Mouse (Mus musculus) neural tube, embryonic 15.5 days (tissue): ENCODE measurements at regions not wholly inside any gene's neighbourhood (a gene's known extent, or its start where the extent isn't known, plus 50 kb on each side); places are given as distances from the start of the nearest gene placed in this dataset.

Experiments used
- ATAC-seq: fragments of 200-750 bp; cut with Nextera tagmentation; 2 replicates; pipeline ENCODE4 v1.8.0; 2017; ENCODE audit warnings: mild to moderate bottlenecking, moderate TSS enrichment, moderate library complexity; ENCODE audit not compliant: low FRiP score
- H3K27ac ChIP-seq: fragments of 300-500 bp; sonication (generic); replicated peaks from 2 replicates; pipeline ENCODE4 v1.5.1; 2015; ENCODE audit warnings: mild to moderate bottlenecking, inconsistent platforms
- H3K27me3 ChIP-seq: fragments of 300-500 bp; sonication (generic); replicated peaks from 2 replicates; pipeline ENCODE4 v1.6.1; 2015; ENCODE audit warnings: inconsistent platforms
- H3K36me3 ChIP-seq: fragments of 300-500 bp; sonication (generic); 2 replicates; pipeline ENCODE4 v1.6.1; 2015; ENCODE audit warnings: inconsistent platforms
- H3K4me1 ChIP-seq: fragments of 300-500 bp; sonication (generic); 2 replicates; pipeline ENCODE4 v1.6.1; 2015; ENCODE audit warnings: inconsistent platforms
- H3K4me2 ChIP-seq: fragments of 300-500 bp; sonication (generic); 2 replicates; pipeline ENCODE4 v1.6.1; 2015; ENCODE audit warnings: inconsistent platforms, mild to moderate bottlenecking, moderate library complexity
- H3K4me3 ChIP-seq: fragments of 300-500 bp; sonication (generic); replicated peaks from 2 replicates; pipeline ENCODE4 v1.5.1; 2015; ENCODE audit warnings: mild to moderate bottlenecking, inconsistent platforms
- H3K9ac ChIP-seq: fragments of 300-500 bp; sonication (generic); replicated peaks from 2 replicates; pipeline ENCODE4 v1.6.1; 2015; ENCODE audit warnings: mild to moderate bottlenecking, inconsistent platforms
- H3K9me3 ChIP-seq: fragments of 300-500 bp; sonication (generic); replicated peaks from 2 replicates; pipeline ENCODE4 v1.6.1; 2016; ENCODE audit warnings: inconsistent platforms
- WGBS: fragments of 180-500 bp; shearing (Covaris S2); methylation state at CpG from one replicate; pipeline ENCODE4 v1.1.7; 2015; ENCODE audit warnings: mixed read lengths; 5-methylcytosine and 5-hydroxymethylcytosine counted together

GRCm38 (mm10) chr7:69326311-69326710 is 577.3 kb upstream of the Arrdc4 start:
- Histone ChIP-seq H3K4me3 (no peak overlapping the region), H3K4me2 (no peak overlapping the region), H3K9me3 (no peaks in the 10 kb centered on the region), H3K27ac (no peak overlapping the region), H3K27me3 (no peaks in the 10 kb centered on the region), H3K9ac (no peak overlapping the region), H3K36me3 (no peaks in the 10 kb centered on the region), H3K4me1 (no peaks in the 10 kb centered on the region)
- no peak for ATAC-seq
- 62% methylated on average over 2 of the region's 2 CpGs for WGBS

GRCm38 (mm10) chr7:69277056-69277705 is 528.1 kb upstream of the Arrdc4 start:
- no peak overlapping the region for H3K4me3 ChIP-seq
- H3K9me3 ChIP-seq: no peaks in the 10 kb centered on the region
- no peaks in the 10 kb centered on the region for H3K27me3 ChIP-seq
- H3K27ac ChIP-seq: no peak overlapping the region
- ATAC-seq: no peak
- 41% methylated on average over 4 of the region's 4 CpGs for WGBS
- H3K9ac ChIP-seq: no peak overlapping the region
- H3K4me2 ChIP-seq: no peak overlapping the region
- H3K4me1 ChIP-seq: no peaks in the 10 kb centered on the region
- H3K36me3 ChIP-seq: no peaks in the 10 kb centered on the region

GRCm38 (mm10) chr7:69276376-69277055 is 527.5 kb upstream of the Arrdc4 start:
- H3K36me3 ChIP-seq: no peaks in the 10 kb centered on the region
- no peaks in the 10 kb centered on the region for H3K4me1 ChIP-seq
- no peak for ATAC-seq
- no peaks in the 10 kb centered on the region for H3K9me3 ChIP-seq
- no peak overlapping the region for H3K4me3 ChIP-seq
- H3K4me2 ChIP-seq: no peak overlapping the region
- H3K27ac ChIP-seq: no peak overlapping the region
- no peaks in the 10 kb centered on the region for H3K27me3 ChIP-seq
- WGBS: 67% methylated on average over 5 of the region's 5 CpGs
- H3K9ac ChIP-seq: no peak overlapping the region

GRCm38 (mm10) chr7:69273670-69274069 is 524.6 kb upstream of the Arrdc4 start:
- no peak for ATAC-seq
- Histone ChIP-seq H3K9ac (no peak overlapping the region), H3K36me3 (no peaks in the 10 kb centered on the region), H3K4me2 (no peak overlapping the region), H3K27me3 (no peaks in the 10 kb centered on the region), H3K9me3 (no peaks in the 10 kb centered on the region), H3K4me3 (no peak overlapping the region), H3K4me1 (no peaks in the 10 kb centered on the region), H3K27ac (no peak overlapping the region)
- WGBS: 79% methylated on average over 1 of the region's 1 CpGs

- Histone ChIP-seq H3K27me3 (no peaks in the 10 kb centered on the region), H3K4me1 (no peaks in the 10 kb centered on the region), H3K4me2 (no peak overlapping the region), H3K27ac (no peak overlapping the region), H3K4me3 (no peak overlapping the region), H3K36me3 (no peaks in the 10 kb centered on the region), H3K9ac (no peak overlapping the region), H3K9me3 (no peaks in the 10 kb centered on the region)
- no peak for ATAC-seq
- WGBS: 18% methylated on average over 2 of the region's 2 CpGs
Measured at GRCm38 (mm10) chr7:69244519-69244918, 495.5 kb upstream of the Arrdc4 start.

GRCm38 (mm10) chr7:69233296-69233695 is 484.3 kb upstream of the Arrdc4 start:
- H3K9me3 ChIP-seq: no peaks in the 10 kb centered on the region
- no peak overlapping the region for H3K4me2 ChIP-seq
- no peaks in the 10 kb centered on the region for H3K36me3 ChIP-seq
- H3K27ac ChIP-seq: no peak overlapping the region
- no peak overlapping the region for H3K4me3 ChIP-seq
- H3K4me1 ChIP-seq: no peaks in the 10 kb centered on the region
- ATAC-seq: no peak
- WGBS: 78% methylated on average over 2 of the region's 2 CpGs
- H3K9ac ChIP-seq: no peak overlapping the region
- H3K27me3 ChIP-seq: no peaks in the 10 kb centered on the region

GRCm38 (mm10) chr7:69217871-69218270 is 468.8 kb upstream of the Arrdc4 start:
- Histone ChIP-seq H3K27me3 (no peaks in the 10 kb centered on the region), H3K9ac (no peak overlapping the region), H3K9me3 (no peaks in the 10 kb centered on the region), H3K4me3 (no peak overlapping the region), H3K4me2 (no peak overlapping the region), H3K36me3 (no peaks in the 10 kb centered on the region), H3K4me1 (0 out of 2 replicates have a peak, but pooled peaks cover 3% of the 10 kb centered on the region), H3K27ac (no peak overlapping the region)
- WGBS: 21% methylated on average over 6 of the region's 6 CpGs
- peak; percentile 59; the same call in 1 of the 2 replicates for ATAC-seq
